Mouse (Mus musculus) embryonic fibroblast, embryonic 13.5 days (primary cell): ENCODE measurements around the gene Unc13a.

Experiments
- CTCF ChIP-seq: IDR thresholded peaks from 2 replicates; pipeline ENCODE4 v1.5.1; 2011; ENCODE audit warnings: mild to moderate bottlenecking, control low read depth, low read length, moderate library complexity, borderline replicate concordance; ENCODE audit not compliant: insufficient read depth
- POLR2A ChIP-seq: IDR thresholded peaks from 2 replicates; pipeline ENCODE4 v1.6.1; 2011; ENCODE audit warnings: low read depth, mild to moderate bottlenecking, control low read depth, low read length, moderate library complexity

- TF ChIP-seq POLR2A, result no peak
- no peak for TF ChIP-seq CTCF
Observed at GRCm38 (mm10) chr8:71675456-71676019, 4.0 kb upstream of the Unc13a start.
